Mouse (Mus musculus) Patski (cell line): ENCODE data around the gene Gas7. TPM values are rescaled to one million over a fixed set of nuclear protein-coding genes. Genes with fewer than 3 reads are reported as not detected.

Source experiments
- ATAC-seq: fragments of 100-300 bp; one replicate; pipeline ENCODE4 v1.8.0; 2021
- CTCF ChIA-PET: fragments of 350-600 bp; sonication (Branson Sonifier 250); formaldehyde crosslinking; loops from one replicate; lab custom pipeline; 2022; ENCODE audit warnings: inconsistent platforms; lab: Charles Lee
- POLR2A ChIA-PET: fragments of 350-600 bp; sonication (Branson Sonifier 250); formaldehyde crosslinking; loops from one replicate; lab custom pipeline; 2022; ENCODE audit warnings: antibody characterized with exemption, inconsistent platforms; lab: Charles Lee
- DNase-seq: peaks from one replicate; pipeline ENCODE4 v3.0.0-alpha.2; 2011; ENCODE audit warnings: low read depth, low spot score
- H3K27me3 ChIP-seq: fragments of 371-371 bp; one replicate; pipeline ENCODE4 v1.5.1; 2021
- CTCF ChIP-seq: fragments of 100-300 bp; IDR thresholded peaks from one replicate; pipeline ENCODE4 v1.5.1; 2021
- in situ Hi-C: fragments of 300-500 bp; cut with MboI; formaldehyde crosslinking; loops from 3 replicates; pipeline ENCODE4 v1.11.1; 2018; ENCODE audit warnings: low pct_unique_long_range_greater_than_20kb, mixed read lengths
- polyA plus RNA-seq: library from polyadenylated mRNA; unstranded; gene quantifications from one replicate; pipeline ENCODE4 v1.2.3, GENCODE M21; 2021

The Gas7 gene
- polyA plus RNA-seq, 1 experiment from 2014 or later: 0.41 TPM

DNA sequence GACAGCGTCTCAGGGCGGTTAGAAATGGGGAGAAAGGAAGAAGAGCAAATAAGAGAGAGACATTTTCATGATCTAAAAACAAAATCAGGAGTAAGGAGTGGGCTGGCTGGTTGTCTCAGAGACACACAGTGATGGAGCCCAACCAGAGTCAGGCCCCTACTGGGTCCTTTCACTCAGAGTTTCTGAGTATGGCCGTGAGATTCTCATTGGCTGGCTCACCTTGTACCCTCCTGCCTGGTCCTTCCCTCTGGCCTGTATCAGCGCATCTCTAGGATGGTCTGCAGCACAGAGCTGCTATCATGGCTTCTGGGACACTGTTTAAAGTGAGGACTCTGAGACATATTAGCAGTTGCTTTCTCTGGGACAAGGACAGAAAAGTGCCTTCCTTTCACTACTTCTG lies 199.3 kb downstream of the Gas7 start:
- TF ChIP-seq CTCF: no peak
- CTCF ChIA-PET: interaction anchor here (2.4 kb wide), 1 partner anchor 21 kb away, joined by 10 read pairs; no protein-coding TSS in a partner anchor

DNA sequence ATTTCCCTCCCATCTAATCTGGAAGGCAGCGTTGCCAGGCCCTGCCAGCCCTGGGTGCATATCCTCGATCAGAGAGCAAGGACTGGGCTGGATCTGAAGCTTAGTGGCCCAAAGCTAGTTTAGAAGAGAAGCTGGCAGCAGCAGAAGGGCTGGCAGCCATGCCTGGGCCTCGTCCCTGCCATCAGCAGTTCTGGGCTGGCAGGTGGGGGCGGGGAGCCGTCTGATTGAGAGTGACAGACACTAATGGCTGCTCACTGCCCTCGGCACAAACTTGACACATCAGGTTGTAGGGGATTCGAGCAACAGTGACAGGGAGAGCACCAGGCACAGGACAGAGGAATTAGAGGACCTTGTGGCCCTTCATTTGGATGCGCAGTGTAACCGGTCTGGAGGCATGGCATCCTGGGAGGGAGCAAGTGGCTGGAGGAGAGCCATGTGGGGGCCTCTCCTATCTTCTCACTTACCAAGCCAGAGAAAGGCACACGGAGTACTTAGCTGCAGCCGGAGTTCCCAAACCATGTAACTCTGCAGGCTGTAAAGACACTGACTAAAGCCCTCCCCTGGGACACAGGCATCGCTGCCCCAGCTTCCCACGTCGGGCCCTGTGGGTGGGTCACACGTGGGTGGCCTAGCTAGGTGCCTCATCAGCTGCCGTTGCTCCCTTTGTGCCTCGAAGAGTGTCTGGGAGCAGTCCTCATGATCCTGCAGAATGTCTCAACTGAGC lies 200.2 kb downstream of the Gas7 start:
- no peak for DNase-seq

More for the DNA sequence above, 199.3 kb downstream of the Gas7 start:
- no peak for DNase-seq
- ATAC-seq: no peak
- in situ Hi-C loops: loop anchor here (25.0 kb wide), 1 partner anchor 283 kb away; no protein-coding TSS in a partner anchor
- peaks cover 33% of the 10 kb centered on the region for H3K27me3 ChIP-seq
- POLR2A ChIA-PET: no interaction called here

DNA sequence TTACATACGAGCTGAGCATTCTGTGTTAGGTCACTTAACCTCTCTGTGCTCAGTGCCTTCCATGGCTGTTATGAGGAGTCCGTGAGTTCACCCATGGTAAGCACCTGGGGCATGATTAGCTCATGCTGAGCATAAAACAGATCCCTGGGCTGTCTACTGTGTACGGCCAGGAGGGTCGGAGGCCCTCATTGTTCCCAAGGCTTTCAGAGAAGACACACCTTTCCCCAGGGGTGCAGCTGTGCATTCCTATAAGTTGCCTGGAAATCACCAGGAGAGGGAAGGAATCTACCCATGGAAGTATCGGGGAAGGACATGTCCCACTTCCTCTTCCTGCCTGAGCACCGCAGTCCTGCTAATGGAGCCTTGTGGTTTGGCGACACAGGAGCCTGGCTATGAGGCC lies 201.1 kb downstream of the Gas7 start:
- peaks cover 36% of the 10 kb centered on the region for H3K27me3 ChIP-seq
- in situ Hi-C loops: loop anchor here (25.0 kb wide), 1 partner anchor 281 kb away; no protein-coding TSS in a partner anchor
- no peak for ATAC-seq
- ChIA-PET CTCF (interaction anchor here (2.4 kb wide), 1 partner anchor 19 kb away, joined by 10 read pairs; no protein-coding TSS in a partner anchor), POLR2A (no interaction called here)
- TF ChIP-seq CTCF: no peak
- DNase-seq: no peak

More for the DNA sequence above, 200.2 kb downstream of the Gas7 start:
- peaks cover 33% of the 10 kb centered on the region for H3K27me3 ChIP-seq
- ChIA-PET POLR2A (no interaction called here), CTCF (interaction anchor here (2.4 kb wide), 1 partner anchor 20 kb away, joined by 10 read pairs; no protein-coding TSS in a partner anchor)
- ATAC-seq: no peak
- in situ Hi-C loops: loop anchor here (25.0 kb wide), 1 partner anchor 282 kb away; no protein-coding TSS in a partner anchor
- no peak for TF ChIP-seq CTCF

DNA sequence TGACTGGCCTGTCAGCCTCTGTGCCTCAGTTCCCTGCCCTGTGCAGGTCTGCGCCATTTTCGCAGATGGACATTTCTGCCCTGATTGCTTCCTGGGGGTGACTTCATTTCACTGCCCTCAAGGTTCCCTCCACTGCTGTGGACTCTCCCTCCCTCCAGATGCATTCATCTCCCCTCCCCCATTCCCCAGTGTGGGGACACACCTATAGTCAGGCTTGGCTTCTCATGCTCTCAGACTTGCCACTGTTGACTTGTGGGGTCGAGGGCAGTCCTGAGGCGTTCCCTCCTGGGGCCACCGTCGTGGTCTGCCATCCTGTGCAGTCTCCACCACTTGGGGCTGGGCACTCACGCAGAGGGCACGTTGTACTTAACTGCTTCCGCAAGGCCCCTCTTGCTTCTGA lies 201.6 kb downstream of the Gas7 start:
- no peak for TF ChIP-seq CTCF
- in situ Hi-C loops: loop anchor here (25.0 kb wide), 1 partner anchor 280 kb away; no protein-coding TSS in a partner anchor
- ChIA-PET POLR2A (interaction anchor here (1.0 kb wide), 1 partner anchor 11 kb away, joined by 3 read pairs; no protein-coding TSS in a partner anchor), CTCF (interaction anchor here (2.4 kb wide), 1 partner anchor 19 kb away, joined by 10 read pairs; no protein-coding TSS in a partner anchor)
- DNase-seq (no peak), ATAC-seq (no peak)
- peaks cover 36% of the 10 kb centered on the region for H3K27me3 ChIP-seq

DNA sequence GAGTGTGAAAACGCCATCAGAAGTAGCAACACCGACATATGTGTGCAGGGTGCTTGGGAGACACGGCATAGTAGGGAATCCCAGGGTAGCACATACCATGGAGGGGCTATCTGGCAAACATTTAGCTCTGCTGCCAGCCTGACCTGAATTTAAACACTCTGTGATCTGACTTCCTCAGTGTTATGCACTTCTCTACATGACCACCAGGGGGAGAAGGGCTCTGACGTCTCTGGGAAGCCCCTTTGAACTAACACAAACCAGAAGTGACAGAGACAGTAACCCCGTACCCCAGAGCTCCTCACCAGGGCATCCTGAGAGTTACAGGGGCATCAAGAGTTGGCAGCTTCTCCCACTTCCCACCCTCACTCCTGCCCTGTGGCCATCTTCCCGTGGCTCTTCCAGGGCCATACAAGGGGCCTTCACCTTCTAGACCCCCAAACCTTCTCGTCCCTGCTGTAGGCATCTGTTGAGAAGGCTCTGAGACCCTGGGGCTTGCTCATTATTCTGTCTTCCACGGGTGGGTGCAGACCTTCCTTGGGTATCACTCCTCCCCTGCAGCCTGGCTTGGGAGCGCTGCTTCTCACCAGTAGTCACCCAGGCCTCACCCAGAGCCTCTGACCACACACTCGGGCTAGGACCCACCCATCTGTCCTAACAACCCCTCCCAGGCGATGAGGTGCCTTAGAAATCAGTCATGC lies 202.6 kb downstream of the Gas7 start:
- in situ Hi-C loops: loop anchor here (25.0 kb wide), 1 partner anchor 279 kb away; no protein-coding TSS in a partner anchor
- peaks cover 34% of the 10 kb centered on the region for H3K27me3 ChIP-seq
- TF ChIP-seq CTCF: peak; percentile 77
- DNase-seq: no peak
- CTCF ChIA-PET: interaction anchor here (1.1 to 2.0 kb wide), 2 partner anchors 9 to 18 kb away, joined by 4 to 9 read pairs; no protein-coding TSS in a partner anchor
- ATAC-seq: peak; percentile 55
- POLR2A ChIA-PET: interaction anchor here (1.0 kb wide), 1 partner anchor 10 kb away, joined by 3 read pairs; no protein-coding TSS in a partner anchor

DNA sequence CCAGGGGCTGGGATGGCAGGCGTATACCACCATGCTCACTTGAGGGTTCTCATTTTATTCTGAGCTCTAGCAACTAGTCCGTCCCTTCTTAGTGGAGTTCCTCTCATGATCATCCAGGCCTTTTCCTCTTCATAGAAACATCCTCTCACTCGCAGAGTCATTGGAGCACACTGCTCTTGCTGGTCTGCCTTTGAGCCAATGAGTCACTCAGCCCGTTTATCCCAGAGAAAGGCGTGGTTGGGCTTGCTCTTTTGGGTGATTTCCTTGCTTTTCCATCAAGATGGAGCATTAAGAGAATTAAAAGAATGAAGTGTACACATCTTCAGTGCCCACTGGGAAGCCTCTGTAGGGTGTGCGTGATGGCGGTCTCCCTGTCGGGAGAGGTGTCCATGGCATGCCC lies 206.2 kb downstream of the Gas7 start:
- in situ Hi-C loops: loop anchor here (25.0 kb wide), 1 partner anchor 276 kb away; no protein-coding TSS in a partner anchor
- no peak for DNase-seq
- no peak for TF ChIP-seq CTCF
- no peak for ATAC-seq
- ChIA-PET CTCF (no interaction called here), POLR2A (no interaction called here)
- H3K27me3 ChIP-seq: peaks cover 26% of the 10 kb centered on the region

DNA sequence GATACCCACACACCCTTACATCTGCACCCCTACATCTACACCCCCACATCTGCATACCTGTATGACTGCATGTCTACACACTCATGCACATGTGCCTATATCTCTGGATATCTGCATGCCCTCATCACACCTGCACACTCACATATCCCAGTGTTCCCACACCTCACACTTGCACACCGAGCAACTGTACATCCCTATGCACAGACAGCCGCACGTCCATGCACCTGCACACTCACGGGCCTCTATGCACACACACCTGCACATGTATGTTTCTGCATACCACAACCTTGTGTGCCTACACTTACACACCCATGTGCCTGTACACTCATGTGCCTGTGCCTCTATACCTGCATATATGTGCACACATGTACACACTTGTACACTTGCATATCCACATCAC lies 208.2 kb downstream of the Gas7 start:
- TF ChIP-seq CTCF: no peak
- no peak for DNase-seq
- CTCF ChIA-PET: no interaction called here
- in situ Hi-C loops: loop anchor here (25.0 kb wide), 1 partner anchor 274 kb away; no protein-coding TSS in a partner anchor
- ATAC-seq: no peak
- POLR2A ChIA-PET: no interaction called here
- H3K27me3 ChIP-seq: peaks cover 30% of the 10 kb centered on the region

DNA sequence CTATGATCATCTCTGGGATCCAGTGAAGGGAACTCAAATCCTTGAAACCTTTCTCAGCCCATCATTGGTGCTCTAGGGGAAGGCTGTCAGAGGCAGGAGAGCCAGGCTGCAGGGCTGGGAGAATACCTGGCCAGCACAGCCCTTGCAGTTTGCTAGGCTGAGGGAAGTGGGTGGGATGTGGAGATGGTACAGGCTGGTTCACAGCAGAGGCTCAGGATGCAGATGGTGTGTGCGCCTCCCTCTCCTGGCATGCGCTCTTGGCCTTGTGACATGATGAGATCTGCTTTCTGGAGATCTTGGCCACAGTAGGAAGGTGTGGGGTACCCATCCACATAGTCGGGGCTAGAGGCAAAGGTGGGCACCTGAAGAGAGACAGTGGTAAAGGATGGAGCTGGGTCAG lies 209.0 kb downstream of the Gas7 start:
- ChIA-PET CTCF (no interaction called here), POLR2A (no interaction called here)
- no peak for DNase-seq
- no peak for TF ChIP-seq CTCF
- ATAC-seq: no peak
- H3K27me3 ChIP-seq: peaks cover 32% of the 10 kb centered on the region
- in situ Hi-C loops: loop anchor here (25.0 kb wide), 1 partner anchor 273 kb away; no protein-coding TSS in a partner anchor

DNA sequence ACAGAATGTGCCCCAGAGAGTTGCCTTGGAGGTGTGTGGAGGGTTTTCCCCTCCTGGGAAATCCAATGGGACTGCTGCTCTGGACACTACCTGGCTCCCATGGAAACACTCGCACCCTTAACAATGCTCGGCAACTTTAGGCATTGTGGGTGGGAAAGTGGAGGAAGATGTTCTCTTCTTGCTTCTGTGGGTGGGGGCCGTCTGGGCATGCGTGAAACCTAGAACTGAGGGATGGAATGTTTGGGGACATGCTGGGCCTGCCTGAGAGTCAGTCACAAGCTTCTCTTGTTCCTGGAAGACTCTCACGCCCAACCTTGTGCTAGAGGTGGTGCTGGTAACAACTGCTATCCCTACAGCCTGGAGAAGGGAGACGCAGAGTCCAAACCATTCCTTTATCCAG lies 209.7 kb downstream of the Gas7 start:
- no peak for DNase-seq
- POLR2A ChIA-PET: interaction anchor here (0.6 kb wide), 1 partner anchor 116 kb away, joined by 3 read pairs; no protein-coding TSS in a partner anchor
- no peak for ATAC-seq
- CTCF ChIA-PET: no interaction called here
- no peak for TF ChIP-seq CTCF
- H3K27me3 ChIP-seq: peaks cover 35% of the 10 kb centered on the region
- in situ Hi-C loops: loop anchor here (25.0 kb wide), 1 partner anchor 272 kb away; no protein-coding TSS in a partner anchor

DNA sequence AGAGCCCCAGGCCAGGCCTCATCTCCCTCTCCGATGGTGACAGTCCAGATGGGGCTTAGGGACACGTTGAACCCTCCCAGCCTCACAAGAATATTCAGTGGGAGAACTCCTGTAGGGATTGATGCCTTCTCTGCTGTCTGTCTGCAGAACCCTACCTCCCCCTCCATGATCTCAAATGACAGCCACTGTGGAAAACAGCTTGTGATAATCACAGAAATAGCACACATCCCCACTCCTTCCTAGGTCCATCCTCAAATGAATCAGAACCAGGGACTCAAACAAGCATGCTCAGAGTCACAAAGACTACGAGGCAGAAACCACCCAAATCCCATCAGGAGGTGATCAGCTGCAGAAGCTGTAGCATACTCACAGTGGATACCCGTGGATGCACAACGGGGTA lies 210.9 kb downstream of the Gas7 start:
- POLR2A ChIA-PET: interaction anchor here (0.6 kb wide), 1 partner anchor 1896 kb away, joined by 3 read pairs; no protein-coding TSS in a partner anchor
- in situ Hi-C loops: loop anchor here (25.0 kb wide), 1 partner anchor 271 kb away; no protein-coding TSS in a partner anchor
- peaks cover 43% of the 10 kb centered on the region for H3K27me3 ChIP-seq
- DNase-seq (no peak), ATAC-seq (no peak)
- no peak for TF ChIP-seq CTCF
- CTCF ChIA-PET: interaction anchor here (1.4 kb wide), 1 partner anchor 8 kb away, joined by 4 read pairs; no protein-coding TSS in a partner anchor
